Comparison of ENCODE assay signal across 21 mouse cellular contexts in the genomic region with DNA sequence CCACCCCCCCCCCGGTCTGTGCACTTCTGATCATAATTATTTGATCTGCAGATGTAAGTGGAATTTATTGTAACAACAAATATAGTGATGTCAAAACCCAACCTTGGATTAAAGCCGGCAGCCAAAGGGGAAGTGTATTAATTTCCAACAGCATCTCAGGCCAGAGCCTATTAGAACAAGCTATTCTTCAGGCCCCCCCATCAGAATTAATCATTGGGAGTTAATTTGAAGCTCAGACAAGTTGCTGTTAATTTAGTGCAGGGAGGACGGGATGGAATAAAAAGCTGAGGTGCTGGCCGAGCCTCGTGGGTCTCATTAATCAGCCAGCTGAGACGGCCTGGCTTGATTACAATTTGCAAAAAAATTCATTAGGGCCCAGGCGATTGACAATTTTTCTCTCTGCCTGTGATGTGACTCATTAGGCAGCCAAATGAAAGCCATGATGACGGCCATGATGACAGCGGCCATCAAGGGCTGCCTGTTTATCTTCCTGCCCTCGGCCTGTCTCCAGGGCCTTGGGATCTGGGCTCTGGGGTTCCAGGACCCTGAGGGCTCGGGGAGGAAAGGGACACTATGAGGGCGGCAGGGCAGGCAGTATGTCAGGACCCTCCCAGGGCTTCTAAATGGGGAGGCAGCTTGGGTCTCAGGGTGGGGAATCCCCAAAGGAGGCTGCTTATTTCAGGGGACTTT. TPM values are rescaled to one million over a fixed set of nuclear protein-coding genes. Genes with fewer than 3 reads are reported as not detected.
DNase-seq lines count a peak whose midpoint lies in the region; ATAC-seq and TF ChIP-seq lines count a peak whose summit lies in the region.
"Had no signal": no experiment of that assay in that cellular context is flagged by ENCODE, and none has a peak within 500 bp of the region (broad histone marks: within the 10 kb centered on the region; RNA-seq: fewer than 3 reads in every experiment).

No protein-coding gene starts in this region.

- no peaks in the 10 kb centered on the region for H3K36me3 ChIP-seq in forebrain, embryonic 11.5 days (ENCODE audit: control insufficient read depth, insufficient read depth, low read length)
- H3K36me3 ChIP-seq in forebrain, embryonic 16.5 days (ENCODE audit: control insufficient read depth, insufficient read depth): no peaks in the 10 kb centered on the region
- H3K36me3 ChIP-seq in hindbrain, embryonic 12.5 days: no peaks in the 10 kb centered on the region
- H3K36me3 ChIP-seq in neural tube, embryonic 12.5 days: no peaks in the 10 kb centered on the region
- H3K36me3 ChIP-seq: embryonic facial prominence, embryonic 12.5 days; heart, embryonic 10.5 days; intestine, embryonic 15.5 days; kidney, embryonic 15.5 days; limb, embryonic 15.5 days had no signal

- peaks cover 17% of the 10 kb centered on the region for H3K4me1 ChIP-seq in forebrain, embryonic 11.5 days (replicated peaks; ENCODE audit: control insufficient read depth, insufficient read depth, low read length)
- peaks cover 27% of the 10 kb centered on the region for H3K4me1 ChIP-seq in forebrain, embryonic 16.5 days (replicated peaks; ENCODE audit: control insufficient read depth, insufficient read depth, low read length)
- H3K4me1 ChIP-seq in hindbrain, embryonic 12.5 days: peaks cover 80% of the 10 kb centered on the region
- H3K4me1 ChIP-seq in neural tube, embryonic 12.5 days: peaks cover 71% of the 10 kb centered on the region

- H3K4me2 ChIP-seq in forebrain, embryonic 11.5 days (ENCODE audit: low read depth, low read length, severe bottlenecking): no peak overlapping the region
- no peak overlapping the region for H3K4me2 ChIP-seq in forebrain, embryonic 16.5 days (ENCODE audit: low read length)
- peak overlapping the region; percentile 79 for H3K4me2 ChIP-seq in hindbrain, embryonic 12.5 days (replicated peaks)
- H3K4me2 ChIP-seq in neural tube, embryonic 12.5 days (replicated peaks): peak overlapping the region; percentile 85
- H3K4me2 ChIP-seq: embryonic facial prominence, embryonic 12.5 days; intestine, embryonic 15.5 days; kidney, embryonic 15.5 days; limb, embryonic 15.5 days had no signal

- H3K27me3 ChIP-seq in forebrain, embryonic 11.5 days (ENCODE audit: control insufficient read depth, insufficient read depth, low read length): peaks cover 99% of the 10 kb centered on the region
- H3K27me3 ChIP-seq in forebrain, embryonic 16.5 days (replicated peaks; ENCODE audit: control insufficient read depth, insufficient read depth, low read length): peaks cover 96% of the 10 kb centered on the region
- H3K27me3 ChIP-seq in hindbrain, embryonic 12.5 days: peaks cover 99% of the 10 kb centered on the region
- H3K27me3 ChIP-seq in neural tube, embryonic 12.5 days (replicated peaks): peaks cover 62% of the 10 kb centered on the region

- WGBS in forebrain, embryonic 11.5 days: 5% methylated on average over 12 of the region's 12 CpGs
- 5% methylated on average over 12 of the region's 12 CpGs for WGBS in forebrain, embryonic 16.5 days
- WGBS in hindbrain, embryonic 12.5 days: 11% methylated on average over 12 of the region's 12 CpGs
- 17% methylated on average over 12 of the region's 12 CpGs for WGBS in neural tube, embryonic 12.5 days

- H3K9me3 ChIP-seq in forebrain, embryonic 11.5 days (ENCODE audit: control insufficient read depth, low read length): no peaks in the 10 kb centered on the region
- no peaks in the 10 kb centered on the region for H3K9me3 ChIP-seq in forebrain, embryonic 16.5 days (ENCODE audit: control insufficient read depth, low read length)
- no peaks in the 10 kb centered on the region for H3K9me3 ChIP-seq in hindbrain, embryonic 12.5 days (replicated peaks)
- no peaks in the 10 kb centered on the region for H3K9me3 ChIP-seq in neural tube, embryonic 12.5 days
- H3K9me3 ChIP-seq: embryonic facial prominence, embryonic 12.5 days; heart, embryonic 10.5 days; intestine, embryonic 15.5 days; kidney, embryonic 15.5 days; limb, embryonic 15.5 days had no signal

- no peak for TF ChIP-seq POLR2A in brain, embryonic 14.5 days (IDR thresholded peaks at IDR 0.05; ENCODE audit: borderline replicate concordance, extremely low read depth, insufficient read depth, insufficient read length, poor library complexity, severe bottlenecking)

- DNase-seq in forebrain, embryonic 11.5 days (ENCODE audit: low spot score): peak; percentile 60
- DNase-seq in brain, embryonic 14.5 days (ENCODE audit: low read depth): peak; percentile 87
- DNase-seq in cerebellum, postnatal 25 days: no peak
- no peak for DNase-seq in lung, postnatal 4 days
- DNase-seq: adrenal gland, postnatal 14 days; cerebellum, postnatal 10 days; gastrocnemius, postnatal 36 days; heart, postnatal 10 days; layer of hippocampus, postnatal 36 days; liver, postnatal 0 days; lung, postnatal 14 days; thymus, postnatal 36 days had no signal

- no peak for TF ChIP-seq CTCF in brain, embryonic 14.5 days (IDR thresholded peaks at IDR 0.05; ENCODE audit: borderline replicate concordance, extremely low read depth, insufficient read depth, insufficient read length)

- no peak overlapping the region for H3K27ac ChIP-seq in forebrain, embryonic 11.5 days (ENCODE audit: low read depth, low read length)
- no peak overlapping the region for H3K27ac ChIP-seq in forebrain, embryonic 16.5 days (ENCODE audit: low read length)
- peak overlapping the region; percentile 55 for H3K27ac ChIP-seq in hindbrain, embryonic 12.5 days
- peak overlapping the region; percentile 27; the same call in 1 of the 2 replicates for H3K27ac ChIP-seq in neural tube, embryonic 12.5 days
- H3K27ac ChIP-seq: embryonic facial prominence, embryonic 12.5 days; heart, embryonic 10.5 days; intestine, embryonic 15.5 days; kidney, embryonic 15.5 days; limb, embryonic 15.5 days had no signal

- no peak overlapping the region for H3K4me3 ChIP-seq in forebrain, embryonic 11.5 days (ENCODE audit: low read depth, low read length)
- no peak overlapping the region for H3K4me3 ChIP-seq in forebrain, embryonic 16.5 days (replicated peaks; ENCODE audit: low read length)
- H3K4me3 ChIP-seq in hindbrain, embryonic 12.5 days: peak overlapping the region; percentile 57; the same call in 1 of the 2 replicates
- H3K4me3 ChIP-seq in neural tube, embryonic 12.5 days: peak overlapping the region; percentile 87
- H3K4me3 ChIP-seq: embryonic facial prominence, embryonic 12.5 days; heart, embryonic 10.5 days; intestine, embryonic 15.5 days; kidney, embryonic 15.5 days; limb, embryonic 15.5 days had no signal

- H3K9ac ChIP-seq in forebrain, embryonic 11.5 days (ENCODE audit: low read length): no peak overlapping the region
- no peak overlapping the region for H3K9ac ChIP-seq in forebrain, embryonic 16.5 days (replicated peaks; ENCODE audit: low read depth, low read length)
- peak overlapping the region; percentile 27; the same call in 1 of the 2 replicates for H3K9ac ChIP-seq in hindbrain, embryonic 12.5 days
- H3K9ac ChIP-seq in neural tube, embryonic 12.5 days: peak overlapping the region; percentile 90
- H3K9ac ChIP-seq: embryonic facial prominence, embryonic 12.5 days; intestine, embryonic 15.5 days; kidney, embryonic 15.5 days; limb, embryonic 15.5 days; liver, postnatal 0 days had no signal

- ATAC-seq in forebrain, embryonic 11.5 days (replicated peaks; ENCODE audit: low FRiP score): no peak
- no peak for ATAC-seq in forebrain, embryonic 16.5 days
- ATAC-seq in hindbrain, embryonic 12.5 days (ENCODE audit: low FRiP score): peak; percentile 39
- ATAC-seq in neural tube, embryonic 12.5 days (ENCODE audit: low FRiP score, low read depth): no peak
- ATAC-seq: intestine, embryonic 15.5 days; liver, postnatal 0 days had no signal

RNA-seq across cellular contexts. Expression of a gene that starts 5.3 kb away (rescaled TPM):
- 5.0 and 6.7 TPM in 2 replicates for polyA plus RNA-seq in forebrain, embryonic 11.5 days (2014; fragmentation: Nextera tagmentation; extraction: Ambion mirVana)
- 4.1 and 8.1 TPM in 2 replicates for polyA plus RNA-seq in forebrain, embryonic 16.5 days (2015; fragmentation: Nextera tagmentation; extraction: Ambion mirVana)
- polyA plus RNA-seq in brain, embryonic 14.5 days (2012; rRNA removed): 30.3 and 38.2 TPM in 2 replicates
- 46.1 and 63.6 TPM in 2 replicates for polyA plus RNA-seq in hindbrain, embryonic 12.5 days (2016; fragmentation: Nextera tagmentation; extraction: Ambion mirVana)
- 78.5 and 91.6 TPM in 2 replicates for polyA plus RNA-seq in neural tube, embryonic 12.5 days (2016; fragmentation: Nextera tagmentation; extraction: Ambion mirVana)
- polyA plus RNA-seq: testis, adult 2 months had no signal

Comparison
In these comparisons a context has a peak if more than half of its experiments do, and no peak if none do; other contexts are left out.
1. DNase-seq: peak in forebrain, embryonic 11.5 days (single experiment) and brain, embryonic 14.5 days (single experiment); none in cerebellum, postnatal 25 days (0 of 2) and lung, postnatal 4 days (0 of 2).
2. H3K27ac ChIP-seq: peak in hindbrain, embryonic 12.5 days (single experiment) and neural tube, embryonic 12.5 days (single experiment); none in forebrain, embryonic 11.5 days (single experiment) and forebrain, embryonic 16.5 days (single experiment).
3. H3K4me2 ChIP-seq: peak in hindbrain, embryonic 12.5 days (single experiment) and neural tube, embryonic 12.5 days (single experiment); none in forebrain, embryonic 11.5 days (single experiment) and forebrain, embryonic 16.5 days (single experiment).
4. H3K4me3 ChIP-seq: peak in hindbrain, embryonic 12.5 days (single experiment) and neural tube, embryonic 12.5 days (single experiment); none in forebrain, embryonic 11.5 days (single experiment) and forebrain, embryonic 16.5 days (single experiment).
5. H3K9ac ChIP-seq: peak in hindbrain, embryonic 12.5 days (single experiment) and neural tube, embryonic 12.5 days (single experiment); none in forebrain, embryonic 11.5 days (single experiment) and forebrain, embryonic 16.5 days (single experiment).